Mouse (Mus musculus) intestine, embryonic 14.5 days (tissue): ENCODE measurements around the gene Spink8. TPM values are rescaled to one million over a fixed set of nuclear protein-coding genes. Genes with fewer than 3 reads are reported as not detected.
A peak's percentile ranks its signal among the peaks of the same experiment; 100 is the strongest.
"Not testable (repeated sequence)": the region's sequence is repeated elsewhere in the genome, so short reads cannot be mapped to it uniquely, and the experiment has no call there.

Source experiments
- ATAC-seq: fragments of 200-750 bp; cut with Nextera tagmentation; replicated peaks from 2 replicates; pipeline ENCODE4 v1.8.0; 2017; ENCODE audit warnings: low read depth, moderate number of reproducible peaks, moderate TSS enrichment, moderate library complexity; ENCODE audit not compliant: low FRiP score, low TSS enrichment
- DNase-seq: peaks from one replicate; pipeline ENCODE4 v3.0.0-alpha.2; 2018; ENCODE audit warnings: low spot score
- H3K27ac ChIP-seq: fragments of 300-500 bp; sonication (generic); 2 replicates; pipeline ENCODE4 v1.5.1; 2014; ENCODE audit warnings: low read depth, mild to moderate bottlenecking, control low read depth
- H3K27me3 ChIP-seq: fragments of 300-500 bp; sonication (generic); replicated peaks from 2 replicates; pipeline ENCODE4 v1.6.1; 2014; ENCODE audit warnings: low read length, control low read depth; ENCODE audit not compliant: control insufficient read depth, insufficient read depth
- H3K36me3 ChIP-seq: fragments of 300-500 bp; sonication (generic); 2 replicates; pipeline ENCODE4 v1.6.1; 2014; ENCODE audit warnings: low read length, control low read depth; ENCODE audit not compliant: control insufficient read depth, insufficient read depth
- H3K4me1 ChIP-seq: fragments of 300-500 bp; sonication (generic); replicated peaks from 2 replicates; pipeline ENCODE4 v1.6.1; 2014; ENCODE audit warnings: low read length, control low read depth, mixed read lengths; ENCODE audit not compliant: control insufficient read depth, insufficient read depth
- H3K4me2 ChIP-seq: fragments of 300-500 bp; sonication (generic); 2 replicates; pipeline ENCODE4 v1.6.1; 2014; ENCODE audit warnings: low read length
- H3K4me3 ChIP-seq: fragments of 300-500 bp; sonication (generic); 2 replicates; pipeline ENCODE4 v1.5.1; 2014; ENCODE audit warnings: low read depth, low read length, control low read depth, mixed read lengths
- H3K9ac ChIP-seq: fragments of 300-500 bp; sonication (generic); 2 replicates; pipeline ENCODE4 v1.6.1; 2014; ENCODE audit warnings: mild to moderate bottlenecking, low read length
- H3K9me3 ChIP-seq: fragments of 300-500 bp; sonication (generic); 2 replicates; pipeline ENCODE4 v1.6.1; 2016; ENCODE audit warnings: low read length, control low read depth; ENCODE audit not compliant: control insufficient read depth
- WGBS: fragments of 180-500 bp; shearing (Covaris S2); extraction: QIAGEN DNeasy Blood & Tissue Kit; methylation state at CpG from one replicate; pipeline ENCODE4 v1.1.7; 2014; 5-methylcytosine and 5-hydroxymethylcytosine counted together
- polyA plus RNA-seq: library from polyadenylated mRNA; unstranded; fragments of >200 nt; fragmentation: Nextera tagmentation; extraction: Ambion mirVana; gene quantifications from 2 replicates; pipeline ENCODE4 v1.2.1, GENCODE M21; 2014

The Spink8 gene
- 0.47 TPM in 1 of 2 replicates, not detected in the other for polyA plus RNA-seq

GRCm38 (mm10) chr9:109811980-109812379 is at the start of gene Spink8:
TSS of gene Spink8 (plus strand) at chr9:109812280.
- Histone ChIP-seq H3K9ac (no peak within 1 kb of the TSS), H3K4me3 (no peak within 1 kb of the TSS), H3K36me3 (no peaks in the 10 kb centered on the region), H3K4me1 (no peaks in the 10 kb centered on the region), H3K27me3 (no peaks in the 10 kb centered on the region), H3K27ac (no peak within 1 kb of the TSS), H3K4me2 (no peak within 1 kb of the TSS), H3K9me3 (no peaks in the 10 kb centered on the region)
- WGBS, result 73% methylated on average over 1 of the region's 1 CpGs
- ATAC-seq, result no peak
- no peak for DNase-seq

GRCm38 (mm10) chr9:109766841-109767240 is 45.2 kb upstream of the Spink8 start:
- not testable (repeated sequence) for DNase-seq, H3K4me1 ChIP-seq, H3K27me3 ChIP-seq, H3K27ac ChIP-seq, H3K9me3 ChIP-seq, ATAC-seq, H3K4me2 ChIP-seq, H3K36me3 ChIP-seq, H3K4me3 ChIP-seq, H3K9ac ChIP-seq
- WGBS, result 79% methylated on average over 1 of the region's 1 CpGs

- not testable (repeated sequence) for H3K4me2 ChIP-seq, H3K4me1 ChIP-seq, H3K27ac ChIP-seq, DNase-seq, H3K9ac ChIP-seq, H3K4me3 ChIP-seq, ATAC-seq, H3K27me3 ChIP-seq, H3K9me3 ChIP-seq, H3K36me3 ChIP-seq
- 80% methylated on average over 4 of the region's 4 CpGs for WGBS
Observed at GRCm38 (mm10) chr9:109790570-109790969, 21.5 kb upstream of the Spink8 start, which contains the start of gene Fbxw27. TSS of gene Fbxw27 (minus strand) at chr9:109790670.

GRCm38 (mm10) chr9:109795221-109795620 is 16.9 kb upstream of the Spink8 start:
- Histone ChIP-seq H3K9me3 (no peaks in the 10 kb centered on the region), H3K27ac (no peak overlapping the region), H3K36me3 (no peaks in the 10 kb centered on the region), H3K27me3 (no peaks in the 10 kb centered on the region), H3K9ac (no peak overlapping the region), H3K4me3 (no peak overlapping the region), H3K4me1 (no peaks in the 10 kb centered on the region), H3K4me2 (no peak overlapping the region)
- WGBS, result 67% methylated on average over 2 of the region's 2 CpGs
- ATAC-seq, result no peak
- no peak for DNase-seq

- WGBS, result 78% methylated on average over 2 of the region's 2 CpGs
- Histone ChIP-seq H3K27ac (no peak overlapping the region), H3K4me3 (no peak overlapping the region), H3K9me3 (no peaks in the 10 kb centered on the region), H3K9ac (no peak overlapping the region), H3K4me2 (no peak overlapping the region), H3K4me1 (no peaks in the 10 kb centered on the region), H3K36me3 (no peaks in the 10 kb centered on the region), H3K27me3 (no peaks in the 10 kb centered on the region)
- ATAC-seq (no peak), DNase-seq (no peak)
Observed at GRCm38 (mm10) chr9:109795811-109796210, 16.3 kb upstream of the Spink8 start.

GRCm38 (mm10) chr9:109798051-109798450 is 14.0 kb upstream of the Spink8 start:
- no peaks in the 10 kb centered on the region for H3K4me1 ChIP-seq
- WGBS, result 92% methylated on average over 1 of the region's 1 CpGs
- H3K36me3 ChIP-seq, result no peaks in the 10 kb centered on the region
- no peak overlapping the region for H3K9ac ChIP-seq
- H3K4me3 ChIP-seq, result no peak overlapping the region
- ATAC-seq, result no peak; the same call in 1 of the 2 replicates
- DNase-seq, result peak; percentile 53
- no peak overlapping the region for H3K4me2 ChIP-seq
- H3K27me3 ChIP-seq, result no peaks in the 10 kb centered on the region
- no peaks in the 10 kb centered on the region for H3K9me3 ChIP-seq
- no peak overlapping the region for H3K27ac ChIP-seq

- not testable (repeated sequence) for H3K9ac ChIP-seq, H3K27ac ChIP-seq, H3K4me3 ChIP-seq, DNase-seq, H3K36me3 ChIP-seq, H3K27me3 ChIP-seq, H3K4me2 ChIP-seq, H3K9me3 ChIP-seq, ATAC-seq, H3K4me1 ChIP-seq
- 70% methylated on average over 2 of the region's 2 CpGs for WGBS
Observed at GRCm38 (mm10) chr9:109805596-109805995, 6.5 kb upstream of the Spink8 start.

GRCm38 (mm10) chr9:109806260-109806659 is 5.8 kb upstream of the Spink8 start:
- Histone ChIP-seq H3K4me2 (no peak overlapping the region), H3K27me3 (no peaks in the 10 kb centered on the region), H3K4me3 (no peak overlapping the region), H3K4me1 (no peaks in the 10 kb centered on the region), H3K9ac (no peak overlapping the region), H3K9me3 (no peaks in the 10 kb centered on the region), H3K27ac (no peak overlapping the region), H3K36me3 (no peaks in the 10 kb centered on the region)
- WGBS, result 57% methylated on average over 1 of the region's 1 CpGs
- DNase-seq, result no peak
- ATAC-seq, result no peak

- Histone ChIP-seq H3K9me3 (no peaks in the 10 kb centered on the region), H3K9ac (no peak overlapping the region), H3K4me1 (no peaks in the 10 kb centered on the region), H3K27me3 (no peaks in the 10 kb centered on the region), H3K4me3 (no peak overlapping the region), H3K27ac (no peak overlapping the region), H3K36me3 (no peaks in the 10 kb centered on the region), H3K4me2 (no peak overlapping the region)
- DNase-seq (no peak), ATAC-seq (no peak)
- 87% methylated on average over 2 of the region's 2 CpGs for WGBS
Observed at GRCm38 (mm10) chr9:109806695-109807293, 5.3 kb upstream of the Spink8 start.
